Mouse (Mus musculus) CH12.LX (cell line): ENCODE measurements around the gene Gm49486. TPM values are rescaled to one million over a fixed set of nuclear protein-coding genes. Genes with fewer than 3 reads are reported as not detected.

ENCODE experiments used
- DNase-seq: peaks from one replicate; pipeline ENCODE4 v3.0.0-alpha.2; 2013; ENCODE audit errors: extremely low read depth
- H3K27ac ChIP-seq: 2 replicates; pipeline ENCODE4 v1.5.1; 2012; ENCODE audit warnings: low read depth, mild to moderate bottlenecking, control low read depth, moderate library complexity; ENCODE audit not compliant: insufficient read depth
- H3K27me3 ChIP-seq: replicated peaks from 2 replicates; pipeline ENCODE3; 2012; ENCODE audit warnings: inconsistent platforms
- H3K36me3 ChIP-seq, 2 experiments: replicated peaks in 1 of 2; 2 replicates each; pipeline versions ENCODE3 to v1.6.1; 2012; ENCODE audit warnings: inconsistent platforms in 1 of 2, low read length in 1 of 2, mild to moderate bottlenecking in 1 of 2, mixed read lengths in 1 of 2, moderate library complexity in 1 of 2; ENCODE audit not compliant: control insufficient read depth in 1 of 2, insufficient read depth in 1 of 2
- H3K4me1 ChIP-seq, 2 experiments: 2 replicates each; pipeline ENCODE4 v1.6.1; 2012; ENCODE audit warnings: inconsistent platforms in 1 of 2, moderate library complexity in 1 of 2; ENCODE audit not compliant: insufficient read depth in 2 of 2, control insufficient read depth in 1 of 2
- H3K4me2 ChIP-seq: 2 replicates; pipeline ENCODE4 v1.6.1; 2012; ENCODE audit warnings: low read depth, mild to moderate bottlenecking, control low read depth; ENCODE audit not compliant: poor library complexity, insufficient read depth, severe bottlenecking
- H3K4me3 ChIP-seq, 3 experiments: fragments of 150-350 bp in 1 of 3; sonication (generic) in 1 of 3; replicated peaks in 1 of 3; 2 replicates each; pipeline versions ENCODE3 to v1.5.1; 2011 to 2012; ENCODE audit warnings: low read depth in 2 of 3, low read length in 2 of 3, mild to moderate bottlenecking in 2 of 3, moderate library complexity in 2 of 3, control low read depth in 1 of 3, improper control_type of control experiment in 1 of 3, inconsistent platforms in 1 of 3, mixed read lengths in 1 of 3; ENCODE audit not compliant: poor library complexity in 1 of 3
- H3K79me2 ChIP-seq: replicated peaks from 2 replicates; pipeline ENCODE4 v1.6.1; 2012; ENCODE audit warnings: mild to moderate bottlenecking, moderate library complexity; ENCODE audit not compliant: control insufficient read depth, poor library complexity, insufficient read depth, severe bottlenecking; ENCODE audit errors: extremely low read depth
- H3K9ac ChIP-seq: 2 replicates; pipeline ENCODE4 v1.6.1; 2012; ENCODE audit warnings: low read depth, mild to moderate bottlenecking, control low read depth, moderate library complexity; ENCODE audit not compliant: insufficient read depth
- H3K9me3 ChIP-seq: replicated peaks from 2 replicates; pipeline ENCODE3; 2012; ENCODE audit warnings: low read length, inconsistent platforms, mixed read lengths
- BHLHE40 ChIP-seq: IDR thresholded peaks from 2 replicates; pipeline ENCODE4 v1.6.1; 2011; ENCODE audit warnings: mild to moderate bottlenecking, low read depth, low read length, improper control_type of control experiment
- CTCF ChIP-seq, 2 experiments: IDR thresholded peaks in 1 of 2; conservative IDR thresholded peaks in 1 of 2; 2 replicates each; pipeline ENCODE4 v1.5.1; 2011 to 2012; ENCODE audit warnings: low read depth in 2 of 2, low read length in 2 of 2, improper control_type of control experiment in 1 of 2, inconsistent platforms in 1 of 2, mild to moderate bottlenecking in 1 of 2, moderate library complexity in 1 of 2
- E2F4 ChIP-seq: IDR thresholded peaks from 2 replicates; pipeline ENCODE4 v1.6.1; 2011; ENCODE audit warnings: low read depth, low read length, improper control_type of control experiment; ENCODE audit not compliant: insufficient replicate concordance
- ELF1 ChIP-seq: IDR thresholded peaks from 2 replicates; pipeline ENCODE4 v1.6.1; 2014; ENCODE audit warnings: low read depth, mild to moderate bottlenecking, inconsistent platforms, low read length, improper control_type of control experiment
- EP300 ChIP-seq: IDR thresholded peaks from 2 replicates; pipeline ENCODE4 v1.6.1; 2011; ENCODE audit warnings: low read length, improper control_type of control experiment
- JUND ChIP-seq: conservative IDR thresholded peaks from 2 replicates; pipeline ENCODE4 v1.6.1; 2011; ENCODE audit warnings: low read depth, low read length, improper control_type of control experiment
- MAFK ChIP-seq: IDR thresholded peaks from 2 replicates; pipeline ENCODE4 v1.6.1; 2011; ENCODE audit warnings: low read length, improper control_type of control experiment; ENCODE audit not compliant: insufficient replicate concordance
- MAX ChIP-seq: IDR thresholded peaks from 2 replicates; pipeline ENCODE4 v1.6.1; 2011; ENCODE audit warnings: low read length, improper control_type of control experiment
- MEF2A ChIP-seq: IDR thresholded peaks from 2 replicates; pipeline ENCODE4 v1.6.1; 2014; ENCODE audit warnings: low read depth, mild to moderate bottlenecking, inconsistent platforms, low read length, improper control_type of control experiment, borderline replicate concordance
- NRF1 ChIP-seq: IDR thresholded peaks from 2 replicates; pipeline ENCODE4 v1.6.1; 2014; ENCODE audit warnings: low read depth, mild to moderate bottlenecking, inconsistent platforms, low read length, improper control_type of control experiment, moderate library complexity
- PAX5 ChIP-seq: IDR thresholded peaks from 2 replicates; pipeline ENCODE4 v1.6.1; 2012; ENCODE audit warnings: low read length, inconsistent platforms, mixed read lengths
- RAD21 ChIP-seq: IDR thresholded peaks from 2 replicates; pipeline ENCODE4 v1.6.1; 2011; ENCODE audit warnings: low read depth, mild to moderate bottlenecking, low read length, improper control_type of control experiment, moderate library complexity
- TCF12 ChIP-seq: IDR thresholded peaks from 2 replicates; pipeline ENCODE4 v1.6.1; 2014; ENCODE audit warnings: low read depth, mild to moderate bottlenecking, inconsistent platforms, low read length, improper control_type of control experiment
- UBTF ChIP-seq: IDR thresholded peaks from 2 replicates; pipeline ENCODE4 v1.6.1; 2012; ENCODE audit warnings: low read depth, mild to moderate bottlenecking, inconsistent platforms, low read length, improper control_type of control experiment, moderate library complexity
- USF2 ChIP-seq: conservative IDR thresholded peaks from 2 replicates; pipeline ENCODE4 v1.6.1; 2011; ENCODE audit warnings: low read depth, low read length, improper control_type of control experiment
- ZC3H11A ChIP-seq: IDR thresholded peaks from 2 replicates; pipeline ENCODE4 v1.6.1; 2012; ENCODE audit warnings: low read depth, mild to moderate bottlenecking, inconsistent platforms, low read length, improper control_type of control experiment
- ZKSCAN1 ChIP-seq: IDR thresholded peaks from 2 replicates; pipeline ENCODE4 v1.6.1; 2012; ENCODE audit warnings: low read depth, inconsistent platforms, low read length, improper control_type of control experiment, borderline replicate concordance
- ZMIZ1 ChIP-seq: IDR thresholded peaks from 2 replicates; pipeline ENCODE4 v1.6.1; 2012; ENCODE audit warnings: low read depth, mild to moderate bottlenecking, inconsistent platforms, low read length, improper control_type of control experiment
- dilution Hi-C: fragments of 300-500 bp; cut with MboI; formaldehyde crosslinking; loops from 2 replicates; pipeline ENCODE4 v1.14.3; 2020; ENCODE audit warnings: low sequenced_read_pairs; ENCODE audit not compliant: extremely low pct_unique_long_range_greater_than_20kb, extremely low pct_ligation_motif_present
- in situ Hi-C: fragments of 300-500 bp; cut with MboI; formaldehyde crosslinking; loops from 3 replicates; pipeline ENCODE4 v1.14.3; 2019; ENCODE audit warnings: low sequenced_read_pairs, low pct_ligation_motif_present, low pct_unique_long_range_greater_than_20kb, mixed read lengths
- polyA plus RNA-seq: library from polyadenylated mRNA; unstranded; fragments of >175 nt; gene quantifications from 2 replicates; pipeline ENCODE4 v1.2.1, GENCODE M21; 2012; ENCODE audit warnings: low read depth; ENCODE audit not compliant: insufficient read length
- total RNA-seq, 2 experiments: library from RNA; depleted of rRNA; stranded (reverse); fragments of 300-350 nt in 1 of 2; fragments of >200 nt in 1 of 2; gene quantifications; 2 replicates each; pipeline ENCODE4 v1.2.3; 2012 to 2014

The Gm49486 gene
- total and polyA plus RNA-seq, 3 experiments, result 0.21 to 0.77 (median 0.59) TPM

GRCm38 (mm10) chr15:79303725-79304124 is 74.5 kb downstream of the Gm49486 start:
- dilution Hi-C loops, result no loop called here
- Histone ChIP-seq H3K27me3 (no peaks in the 10 kb centered on the region), H3K9me3 (no peaks in the 10 kb centered on the region), H3K79me2 (no peaks in the 10 kb centered on the region), H3K4me3 (no peak overlapping the region), H3K36me3 (peaks cover 86 to 97% of the 10 kb centered on the region in 2 experiments), H3K4me2 (no peak overlapping the region), H3K27ac (no peak overlapping the region), H3K9ac (no peak overlapping the region), H3K4me1 (peaks cover 0 to 30% of the 10 kb centered on the region in 2 experiments; a peak in 2 of 4 replicates)
- TF ChIP-seq USF2 (no peak), MAFK (no peak), EP300 (no peak), MEF2A (no peak), ELF1 (no peak), ZKSCAN1 (no peak), ZMIZ1 (no peak), RAD21 (no peak), NRF1 (no peak)
- in situ Hi-C loops, result no loop called here
- DNase-seq, result no peak

DNA sequence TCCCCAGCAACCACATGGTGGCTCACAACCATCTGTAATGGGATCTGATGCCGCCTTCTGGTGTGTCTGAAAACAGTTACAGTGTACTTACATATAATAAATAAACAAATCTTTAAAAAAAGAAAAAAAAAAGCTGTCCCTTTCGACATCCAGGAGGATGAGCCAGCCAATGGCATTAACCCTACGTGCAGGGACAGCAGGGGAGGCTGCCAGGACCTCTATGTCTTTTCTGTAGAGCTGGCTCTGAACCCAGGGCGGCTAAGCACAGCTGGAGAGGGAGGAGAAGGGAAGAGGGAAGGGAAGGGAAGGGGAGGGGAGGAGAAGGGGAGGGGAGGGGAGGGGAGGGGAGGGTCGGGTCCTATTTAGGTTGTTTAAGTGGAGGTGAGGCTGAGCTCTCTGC is 75.6 kb downstream of the Gm49486 start:
- Histone ChIP-seq H3K36me3 (peaks cover 78 to 87% of the 10 kb centered on the region in 2 experiments), H3K79me2 (no peaks in the 10 kb centered on the region), H3K27ac (no peak overlapping the region), H3K9ac (no peak overlapping the region), H3K4me1 (peaks cover 0 to 30% of the 10 kb centered on the region in 2 experiments; a peak in 2 of 4 replicates), H3K4me2 (no peak overlapping the region), H3K4me3 (no peak overlapping the region), H3K27me3 (no peaks in the 10 kb centered on the region), H3K9me3 (no peaks in the 10 kb centered on the region)
- DNase-seq, result no peak
- TF ChIP-seq CTCF (conservative IDR thresholded peaks at IDR 0.05 in 1 of 2, IDR thresholded peaks at IDR 0.05 in 1 of 2; ENCODE audit: low read depth in 2 of 2, low read length in 2 of 2) (no peak), ZC3H11A (no peak), E2F4 (no peak), BHLHE40 (no peak)
- dilution Hi-C loops, result no loop called here
- in situ Hi-C loops, result no loop called here

- H3K4me3 ChIP-seq, result no peak overlapping the region
- no peak overlapping the region for H3K27ac ChIP-seq
- no peaks in the 10 kb centered on the region for H3K9me3 ChIP-seq
- in situ Hi-C loops (no loop called here), dilution Hi-C loops (no loop called here)
- no peak overlapping the region for H3K9ac ChIP-seq
- peaks cover 75 to 83% of the 10 kb centered on the region in 2 experiments for H3K36me3 ChIP-seq
- no peaks in the 10 kb centered on the region for H3K27me3 ChIP-seq
- H3K79me2 ChIP-seq, result no peaks in the 10 kb centered on the region
- DNase-seq, result no peak
- TF ChIP-seq TCF12 (no peak), RAD21 (no peak), UBTF (no peak), JUND (no peak), ELF1 (no peak), PAX5 (no peak), ZMIZ1 (no peak), MAX (no peak)
- peaks cover 0 to 30% of the 10 kb centered on the region in 2 experiments; a peak in 2 of 4 replicates for H3K4me1 ChIP-seq
- no peak overlapping the region for H3K4me2 ChIP-seq
Observed at GRCm38 (mm10) chr15:79306043-79306637, 76.9 kb downstream of the Gm49486 start.
